Mouse (Mus musculus) cerebellum, adult 2 months (tissue): ENCODE data around the gene Nlgn2.

Source experiments
- CTCF ChIP-seq: fragments of 200-500 bp; IDR thresholded peaks from 2 replicates; pipeline ENCODE4 v1.5.1; 2011; ENCODE audit warnings: low read depth, mild to moderate bottlenecking, control low read depth, low read length, moderate library complexity, borderline replicate concordance; ENCODE audit not compliant: insufficient read depth
- POLR2A ChIP-seq: fragments of 200-500 bp; IDR thresholded peaks from 2 replicates; pipeline ENCODE4 v1.6.1; 2011; ENCODE audit warnings: low read length, control low read depth, borderline replicate concordance; ENCODE audit not compliant: insufficient read depth

GRCm38 (mm10) chr11:69878399-69878798, 40.8 kb upstream of the Nlgn2 start:
- no peak for TF ChIP-seq CTCF
- no peak for TF ChIP-seq POLR2A
